Mouse (Mus musculus) kidney, adult 2 months (tissue): Measurements from ENCODE around the gene Gm9639.
"Not testable (repeated sequence)": the region's sequence is repeated elsewhere in the genome, so short reads cannot be mapped to it uniquely, and the experiment has no call there.

Source experiments
- CTCF ChIP-seq: fragments of 200-500 bp; conservative IDR thresholded peaks from 2 replicates; pipeline ENCODE4 v1.5.1; 2011; ENCODE audit warnings: low read depth, mild to moderate bottlenecking, control low read depth, low read length, moderate library complexity, mixed read lengths; ENCODE audit not compliant: insufficient read depth, insufficient read length
- POLR2A ChIP-seq: fragments of 200-500 bp; IDR thresholded peaks from one replicate; pipeline ENCODE4 v1.6.1; 2011; ENCODE audit warnings: low read depth, low read length, control low read depth

- not testable (repeated sequence) for TF ChIP-seq CTCF, POLR2A
Observed at GRCm38 (mm10) chr10:77782442-77782841, 12.4 kb downstream of the Gm9639 start, which contains the start of gene Gm3250.
